Mouse (Mus musculus): ENCODE measurements around the gene Atf6b.

Gene Atf6b

GRCm38 (mm10) chr17:34646906-34647787 lies at the start of gene Atf6b:
Gene Atf6b (plus strand): TSS chr17:34647146.
- peak; percentile 93 for DNase-seq (ENCODE audit: low read depth, low spot score)

- DNase-seq (ENCODE audit: low read depth, low spot score) = no peak
Measured at GRCm38 (mm10) chr17:34597566-34598095, 49.3 kb upstream of the Atf6b start, which contains the start of gene Ager. Gene Ager (plus strand): TSS chr17:34597862.

GRCm38 (mm10) chr17:34599891-34600290 lies 47.1 kb upstream of the Atf6b start:
- DNase-seq (ENCODE audit: low read depth, low spot score) = no peak

- DNase-seq (ENCODE audit: low read depth, low spot score) = no peak
Measured at GRCm38 (mm10) chr17:34601796-34602195, 45.1 kb upstream of the Atf6b start.

- peak; percentile 100 for DNase-seq (ENCODE audit: low read depth, low spot score)
Measured at GRCm38 (mm10) chr17:34603375-34604060, 43.4 kb upstream of the Atf6b start, which contains the start of gene Rnf5. Gene Rnf5 (minus strand): TSS chr17:34603690.

- peak; percentile 100 for DNase-seq (ENCODE audit: low read depth, low spot score)
Measured at GRCm38 (mm10) chr17:34604061-34604508, 42.9 kb upstream of the Atf6b start, which contains the start of gene Agpat1. Gene Agpat1 (plus strand): TSS chr17:34604262.

- DNase-seq (ENCODE audit: low read depth, low spot score) = no peak
Measured at GRCm38 (mm10) chr17:34604511-34605237, 42.3 kb upstream of the Atf6b start.

GRCm38 (mm10) chr17:34605609-34606008 lies 41.3 kb upstream of the Atf6b start:
- peak; percentile 88 for DNase-seq (ENCODE audit: low read depth, low spot score)

GRCm38 (mm10) chr17:34606186-34607039 lies 40.5 kb upstream of the Atf6b start:
- DNase-seq (ENCODE audit: low read depth, low spot score) = no peak

- DNase-seq (ENCODE audit: low read depth, low spot score) = no peak
Measured at GRCm38 (mm10) chr17:34607997-34608396, 38.9 kb upstream of the Atf6b start.

GRCm38 (mm10) chr17:34611050-34611449 lies 35.9 kb upstream of the Atf6b start:
- DNase-seq (ENCODE audit: low read depth, low spot score) = no peak

GRCm38 (mm10) chr17:34613054-34613645 lies 33.8 kb upstream of the Atf6b start:
- no peak for DNase-seq (ENCODE audit: low read depth, low spot score)

- no peak for DNase-seq (ENCODE audit: low read depth, low spot score)
Measured at GRCm38 (mm10) chr17:34613830-34614229, 33.1 kb upstream of the Atf6b start.

- DNase-seq (ENCODE audit: low read depth, low spot score) = no peak
Measured at GRCm38 (mm10) chr17:34615871-34616270, 31.1 kb upstream of the Atf6b start, which contains the start of gene Egfl8. Gene Egfl8 (minus strand): TSS chr17:34615971.

- DNase-seq (ENCODE audit: low read depth, low spot score) = peak; percentile 56
Measured at GRCm38 (mm10) chr17:34618999-34619398, 27.9 kb upstream of the Atf6b start.

- DNase-seq (ENCODE audit: low read depth, low spot score) = no peak
Measured at GRCm38 (mm10) chr17:34621006-34621405, 25.9 kb upstream of the Atf6b start.

GRCm38 (mm10) chr17:34623161-34623560 lies 23.8 kb upstream of the Atf6b start:
- no peak for DNase-seq (ENCODE audit: low read depth, low spot score)

GRCm38 (mm10) chr17:34624981-34625380 lies 22.0 kb upstream of the Atf6b start:
- DNase-seq (ENCODE audit: low read depth, low spot score) = no peak

- no peak for DNase-seq (ENCODE audit: low read depth, low spot score)
Measured at GRCm38 (mm10) chr17:34626062-34626772, 20.7 kb upstream of the Atf6b start.

- peak; percentile 50 for DNase-seq (ENCODE audit: low read depth, low spot score)
Measured at GRCm38 (mm10) chr17:34626773-34627092, 20.2 kb upstream of the Atf6b start.
